Mouse (Mus musculus) cortical plate, adult 2 months (tissue): ENCODE results near the gene Tbc1d15.

Experiments used
- CTCF ChIP-seq: fragments of 200-500 bp; IDR thresholded peaks from 2 replicates; pipeline ENCODE4 v1.5.1; 2011; ENCODE audit warnings: mild to moderate bottlenecking, control low read depth, low read length; ENCODE audit not compliant: insufficient read depth; ENCODE audit errors: extremely low read depth
- POLR2A ChIP-seq: fragments of 200-500 bp; IDR thresholded peaks from 2 replicates; pipeline ENCODE4 v1.6.1; 2011; ENCODE audit warnings: mild to moderate bottlenecking, low read length, control low read depth; ENCODE audit not compliant: insufficient read depth; ENCODE audit errors: extremely low read depth

- no peak for TF ChIP-seq CTCF
- no peak for TF ChIP-seq POLR2A
These were observed 63.9 kb downstream of the Tbc1d15 start for GRCm38 (mm10) chr10:115187390-115187789.
